Mouse (Mus musculus) olfactory bulb, adult 2 months (tissue): ENCODE measurements around the gene Ttc23. TPM values are rescaled to one million over a fixed set of nuclear protein-coding genes. Genes with fewer than 3 reads are reported as not detected.

Experiments
- H3K27ac ChIP-seq: fragments of 200-500 bp; 2 replicates; pipeline ENCODE4 v1.5.1; 2012; ENCODE audit warnings: low read depth, low read length; ENCODE audit not compliant: insufficient read depth
- H3K4me1 ChIP-seq: fragments of 200-500 bp; 2 replicates; pipeline ENCODE4 v1.6.1; 2012; ENCODE audit warnings: low read length; ENCODE audit not compliant: control insufficient read depth, insufficient read depth
- H3K4me3 ChIP-seq: fragments of 200-500 bp; 2 replicates; pipeline ENCODE4 v1.5.1; 2012; ENCODE audit warnings: mild to moderate bottlenecking, low read depth, low read length, moderate library complexity; ENCODE audit not compliant: insufficient read depth
- CTCF ChIP-seq: fragments of 200-500 bp; IDR thresholded peaks from 2 replicates; pipeline ENCODE4 v1.5.1; 2012; ENCODE audit warnings: low read depth, mild to moderate bottlenecking, low read length, moderate library complexity; ENCODE audit not compliant: insufficient read depth
- POLR2A ChIP-seq: fragments of 200-500 bp; IDR thresholded peaks from 2 replicates; pipeline ENCODE4 v1.6.1; 2012; ENCODE audit warnings: mild to moderate bottlenecking, low read depth, low read length, moderate library complexity; ENCODE audit not compliant: insufficient read depth
- WGBS: fragments of 180-500 bp; shearing (Covaris S2); methylation state at CpG from one replicate; pipeline ENCODE4 v1.1.7; 2018; 5-methylcytosine and 5-hydroxymethylcytosine counted together
- polyA plus RNA-seq: library from polyadenylated mRNA; stranded (reverse); fragments of >200 nt; gene quantifications from 2 replicates; pipeline ENCODE4 v1.2.4, GENCODE M21; 2012; ENCODE audit warnings: low replicate concordance; ENCODE audit not compliant: missing spikeins, insufficient read depth, insufficient read length

The Ttc23 gene
- polyA plus RNA-seq, 1 experiment: not detected

GRCm38 (mm10) chr7:67700846-67701245, 53.6 kb downstream of the Ttc23 start:
- peak; percentile 16; the same call in 1 of the 2 replicates for TF ChIP-seq CTCF
- TF ChIP-seq POLR2A: no peak
- Histone ChIP-seq H3K4me3 (no peak overlapping the region), H3K4me1 (no peaks in the 10 kb centered on the region), H3K27ac (no peak overlapping the region)

DNA sequence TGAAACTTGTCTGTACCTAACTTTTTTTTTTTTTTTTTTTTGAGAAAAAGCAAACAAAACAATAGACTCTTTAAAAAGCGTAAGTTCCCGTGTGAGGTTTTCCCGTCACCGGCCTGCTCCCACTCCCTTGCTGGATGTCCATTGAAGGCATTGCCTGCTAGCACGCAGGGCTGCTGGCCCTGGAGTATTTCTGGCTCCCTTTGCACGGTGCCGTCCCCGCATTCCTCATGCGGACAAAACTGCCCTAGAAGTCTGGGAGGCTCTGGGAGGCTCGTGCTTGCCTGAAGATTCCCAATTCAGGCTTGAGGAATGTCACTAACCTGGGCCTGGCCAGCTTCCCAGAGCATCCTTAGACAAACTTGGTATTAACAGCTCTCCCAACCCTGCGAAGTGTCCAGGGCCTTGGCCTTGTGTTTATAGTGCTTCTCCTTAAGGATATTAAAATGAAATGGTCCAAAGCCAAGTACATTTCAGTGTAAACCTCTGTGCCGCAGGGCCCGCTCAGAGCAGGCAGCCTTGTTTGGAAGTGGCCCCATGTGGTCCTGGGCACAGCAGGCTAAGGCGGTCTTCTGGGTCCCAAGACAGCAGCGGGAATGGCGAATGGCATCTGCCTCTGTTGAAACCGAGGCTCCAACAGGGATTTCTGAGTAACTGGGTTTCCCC, 54.2 kb downstream of the Ttc23 start:
- no peak overlapping the region for H3K4me3 ChIP-seq
- H3K4me1 ChIP-seq: no peaks in the 10 kb centered on the region
- 77% methylated on average over 17 of the region's 17 CpGs for WGBS
- H3K27ac ChIP-seq: no peak overlapping the region
- TF ChIP-seq CTCF: no peak
- no peak for TF ChIP-seq POLR2A

DNA sequence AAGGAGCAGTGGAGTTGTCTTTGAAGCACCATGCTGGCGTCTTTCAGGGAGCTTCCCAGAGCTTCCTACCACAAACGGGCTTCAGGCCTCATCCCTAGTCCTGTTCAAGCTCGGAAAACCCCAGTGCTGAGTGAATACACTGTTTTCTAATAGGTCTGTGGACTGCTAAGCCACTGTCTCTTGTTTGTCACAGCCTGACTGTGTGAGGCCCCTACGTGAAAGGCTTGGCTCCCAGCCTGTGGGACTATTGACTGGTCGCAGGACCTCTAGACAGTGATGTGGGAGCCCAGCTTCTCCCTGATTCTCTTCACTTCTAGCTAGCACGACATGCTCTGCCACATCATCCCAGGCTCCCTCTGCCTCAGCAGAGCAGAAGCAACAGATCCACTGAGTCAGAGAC, 61.0 kb downstream of the Ttc23 start:
- no peak for TF ChIP-seq POLR2A
- no peak for TF ChIP-seq CTCF
- Histone ChIP-seq H3K4me3 (no peak overlapping the region), H3K27ac (no peak overlapping the region), H3K4me1 (no peaks in the 10 kb centered on the region)
- 70% methylated on average over 6 of the region's 6 CpGs for whole genome bisulfite sequencing

GRCm38 (mm10) chr7:67710216-67710615, 63.0 kb downstream of the Ttc23 start:
- H3K4me1 ChIP-seq: 0 out of 2 replicates have a peak, but pooled peaks cover 8% of the 10 kb centered on the region
- TF ChIP-seq CTCF: no peak
- TF ChIP-seq POLR2A: no peak
- H3K4me3 ChIP-seq: no peak overlapping the region
- 87% methylated on average over 7 of the region's 7 CpGs for WGBS
- no peak overlapping the region for H3K27ac ChIP-seq

DNA sequence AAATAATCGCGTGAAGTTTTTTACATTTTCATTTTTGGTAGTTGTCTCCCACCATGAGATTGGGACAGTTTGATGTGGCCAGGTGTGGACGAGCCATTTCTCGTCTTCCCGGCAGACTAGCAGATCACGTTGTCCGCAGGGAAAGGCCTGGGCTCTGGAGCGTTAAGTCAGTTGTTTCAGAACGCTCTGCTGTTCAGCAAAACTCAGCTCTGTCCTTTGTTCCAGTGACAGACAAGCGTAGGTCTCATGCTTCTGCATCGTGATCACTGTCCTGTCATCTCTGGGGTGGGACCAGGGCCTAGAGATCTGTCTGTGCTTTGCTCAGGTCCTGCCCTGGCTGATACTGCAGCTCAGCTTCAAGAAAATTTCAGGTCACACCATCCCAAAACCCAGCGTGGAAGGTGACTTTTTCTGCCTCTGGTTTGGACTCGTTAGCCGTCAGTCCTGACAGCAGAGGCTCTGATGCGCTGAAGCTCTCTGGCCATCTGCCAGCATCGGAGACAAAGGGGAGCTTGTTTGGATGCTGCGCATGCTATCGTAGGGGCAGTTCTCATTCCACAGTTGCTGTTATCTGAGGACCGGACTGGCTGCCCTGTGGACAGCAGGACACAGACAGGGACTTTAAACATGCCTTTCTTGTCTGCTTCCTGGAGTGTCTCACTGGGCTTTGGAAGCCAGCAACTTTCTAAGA, 66.8 kb downstream of the Ttc23 start:
- Histone ChIP-seq H3K27ac (no peak overlapping the region), H3K4me3 (no peak overlapping the region), H3K4me1 (peaks cover 22% of the 10 kb centered on the region)
- WGBS: 73% methylated on average over 19 of the region's 19 CpGs
- TF ChIP-seq CTCF (no peak), POLR2A (no peak)

DNA sequence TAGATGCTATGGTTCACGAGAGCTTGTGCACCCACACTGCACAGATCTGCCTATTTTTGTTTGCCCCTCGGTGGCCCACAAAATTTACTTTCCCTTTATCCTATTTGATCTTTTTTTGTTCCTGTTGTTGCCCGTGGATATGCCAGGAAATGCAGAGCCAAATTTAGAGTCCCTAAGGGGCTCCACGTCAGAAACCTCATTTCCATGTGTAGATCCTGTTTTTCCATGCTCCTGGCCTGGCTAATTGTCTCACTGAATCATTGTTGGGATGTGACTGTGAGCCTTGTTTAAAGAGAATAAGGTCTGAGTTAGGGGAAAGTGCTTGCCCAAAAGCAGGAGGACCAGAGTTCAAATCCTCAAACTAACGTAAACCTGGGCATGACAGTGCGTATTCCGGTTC, 68.0 kb downstream of the Ttc23 start:
- no peak for TF ChIP-seq POLR2A
- TF ChIP-seq CTCF: no peak
- Histone ChIP-seq H3K27ac (no peak overlapping the region), H3K4me1 (peaks cover 22% of the 10 kb centered on the region), H3K4me3 (no peak overlapping the region)
- 69% methylated on average over 7 of the region's 7 CpGs for WGBS

DNA sequence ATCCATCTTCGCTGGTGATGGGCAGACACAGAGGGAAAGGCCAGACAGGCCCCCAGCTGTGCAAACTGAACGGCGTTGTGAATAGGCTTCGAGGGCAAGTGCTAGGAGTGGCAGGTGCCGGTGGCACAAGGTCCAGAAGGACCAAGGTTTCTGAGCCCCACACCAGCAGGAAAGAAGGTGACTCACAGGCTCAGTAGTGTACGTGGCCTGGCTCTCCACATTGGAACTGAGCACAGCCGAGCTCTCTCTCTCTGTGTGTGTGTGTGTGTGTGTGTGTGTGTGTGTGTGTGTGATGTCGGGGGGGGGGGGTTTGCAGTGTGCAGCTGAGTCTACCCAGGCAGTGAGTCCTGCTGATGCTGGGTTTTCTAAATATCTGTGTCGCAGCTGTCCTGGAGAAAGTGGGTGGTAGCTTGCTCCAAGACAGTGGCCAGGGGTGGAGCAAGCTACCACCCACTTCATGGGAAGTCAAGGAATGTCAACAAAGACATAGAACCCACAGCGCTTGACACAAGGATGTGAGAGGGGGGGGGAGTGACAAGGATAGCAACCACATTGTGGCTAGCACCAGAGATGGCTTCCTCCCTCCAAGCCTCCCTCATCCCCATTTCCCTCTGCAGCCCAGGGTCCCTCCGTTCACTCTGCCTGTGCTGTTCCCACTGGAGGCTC, 69.1 kb downstream of the Ttc23 start:
- peaks cover 22% of the 10 kb centered on the region for H3K4me1 ChIP-seq
- no peak overlapping the region for H3K27ac ChIP-seq
- H3K4me3 ChIP-seq: no peak overlapping the region
- no peak for TF ChIP-seq CTCF
- 58% methylated on average over 11 of the region's 11 CpGs for WGBS

DNA sequence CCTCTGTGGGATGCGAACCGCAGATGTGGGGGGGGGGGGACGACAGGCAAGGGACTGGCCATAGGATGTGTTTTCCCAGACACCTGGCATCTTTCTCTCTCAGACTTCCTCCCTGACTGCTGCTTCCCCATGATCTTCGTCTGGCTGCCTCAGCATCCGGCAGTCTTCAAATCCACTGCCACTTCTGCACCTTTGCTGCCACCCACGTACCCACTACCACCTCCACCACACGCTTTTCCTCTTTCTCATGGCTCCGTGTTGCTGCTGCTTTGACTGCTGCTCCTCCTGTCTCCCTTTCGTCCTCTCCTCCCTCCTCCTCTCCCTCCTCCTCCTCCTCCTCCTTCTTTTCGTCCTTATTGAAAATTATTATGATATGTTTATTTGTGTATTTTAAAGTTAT, 69.7 kb downstream of the Ttc23 start:
- WGBS: 72% methylated on average over 10 of the region's 10 CpGs
- TF ChIP-seq CTCF: no peak
- TF ChIP-seq POLR2A: no peak

DNA sequence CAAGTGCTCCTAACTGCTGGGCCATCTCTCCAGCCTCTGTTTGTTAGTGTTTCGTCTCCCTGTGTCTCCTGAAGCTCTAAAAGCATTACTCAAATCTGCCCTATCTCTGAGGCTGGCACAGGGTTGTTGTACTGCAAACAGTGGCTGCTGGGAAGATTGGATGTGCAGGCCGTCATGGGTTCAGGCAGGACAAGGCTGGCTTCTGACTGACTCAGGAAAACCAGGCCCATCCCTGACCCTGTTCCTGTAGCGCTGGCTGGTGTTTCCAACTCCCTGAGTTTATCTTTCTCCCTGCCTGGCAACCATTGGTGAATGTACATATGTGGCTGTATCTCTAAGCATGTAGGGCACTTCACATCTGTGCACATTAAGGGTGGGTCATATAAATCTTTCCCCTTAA, 70.3 kb downstream of the Ttc23 start:
- TF ChIP-seq POLR2A: no peak
- no peak for TF ChIP-seq CTCF
- H3K4me3 ChIP-seq: no peak overlapping the region
- H3K4me1 ChIP-seq: peaks cover 22% of the 10 kb centered on the region
- H3K27ac ChIP-seq: no peak overlapping the region
- WGBS: 85% methylated on average over 3 of the region's 3 CpGs

More for the DNA sequence above, 69.7 kb downstream of the Ttc23 start:
- Histone ChIP-seq H3K27ac (no peak overlapping the region), H3K4me1 (peaks cover 22% of the 10 kb centered on the region), H3K4me3 (no peak overlapping the region)
